Mouse (Mus musculus): ENCODE measurements around the gene Gm49336. TPM values are rescaled to one million over a fixed set of nuclear protein-coding genes. Genes with fewer than 3 reads are reported as not detected.

Gene Gm49336
- total RNA-seq, 2 experiments from 2014 or later: 89.2 to 97.0 TPM

GRCm38 (mm10) chr14:60250366-60250765 is 941 bp downstream of the Gm49336 start:
- ATAC-seq (replicated peaks; ENCODE audit: poor library complexity): no peak

GRCm38 (mm10) chr14:60238551-60238950 is 12.8 kb downstream of the Gm49336 start:
- ATAC-seq (replicated peaks; ENCODE audit: poor library complexity): no peak

- no peak for ATAC-seq (replicated peaks; ENCODE audit: poor library complexity)
Measured at GRCm38 (mm10) chr14:60219886-60220285, 31.4 kb downstream of the Gm49336 start.

GRCm38 (mm10) chr14:60217616-60218015 is 33.7 kb downstream of the Gm49336 start:
- no peak for ATAC-seq (replicated peaks; ENCODE audit: poor library complexity)

GRCm38 (mm10) chr14:60216125-60216524 is 35.2 kb downstream of the Gm49336 start:
- no peak for ATAC-seq (replicated peaks; ENCODE audit: poor library complexity)

- no peak for ATAC-seq (replicated peaks; ENCODE audit: poor library complexity)
Measured at GRCm38 (mm10) chr14:60215000-60215399, 36.3 kb downstream of the Gm49336 start.

- ATAC-seq (replicated peaks; ENCODE audit: poor library complexity): no peak
Measured at GRCm38 (mm10) chr14:60214040-60214439, 37.3 kb downstream of the Gm49336 start.

GRCm38 (mm10) chr14:60209166-60209565 is 42.1 kb downstream of the Gm49336 start:
- ATAC-seq (replicated peaks; ENCODE audit: poor library complexity): no peak

GRCm38 (mm10) chr14:60204993-60205392 is 46.3 kb downstream of the Gm49336 start:
- ATAC-seq (replicated peaks; ENCODE audit: poor library complexity): peak; percentile 55

- ATAC-seq (replicated peaks; ENCODE audit: poor library complexity): no peak
Measured at GRCm38 (mm10) chr14:60196884-60197283, 54.4 kb downstream of the Gm49336 start, which contains the start of gene Atp8a2. TSS of gene Atp8a2 (minus strand) at chr14:60197179.

- no peak for ATAC-seq (replicated peaks; ENCODE audit: poor library complexity)
Measured at GRCm38 (mm10) chr14:60195999-60196398, 55.3 kb downstream of the Gm49336 start.

- ATAC-seq (replicated peaks; ENCODE audit: poor library complexity): peak; percentile 71
Measured at GRCm38 (mm10) chr14:60194606-60195005, 56.7 kb downstream of the Gm49336 start.

GRCm38 (mm10) chr14:60189771-60190170 is 61.5 kb downstream of the Gm49336 start:
- no peak for ATAC-seq (replicated peaks; ENCODE audit: poor library complexity)

GRCm38 (mm10) chr14:60188201-60188825 is 63.0 kb downstream of the Gm49336 start:
- ATAC-seq (replicated peaks; ENCODE audit: poor library complexity): no peak

GRCm38 (mm10) chr14:60181306-60181705 is 70.0 kb downstream of the Gm49336 start:
- no peak for ATAC-seq (replicated peaks; ENCODE audit: poor library complexity)

GRCm38 (mm10) chr14:60178571-60178955 is 72.7 kb downstream of the Gm49336 start:
- no peak for ATAC-seq (replicated peaks; ENCODE audit: poor library complexity)

GRCm38 (mm10) chr14:60177614-60178570 is 73.4 kb downstream of the Gm49336 start:
- peak; percentile 59 for ATAC-seq (replicated peaks; ENCODE audit: poor library complexity)

- peak; percentile 35 for ATAC-seq (replicated peaks; ENCODE audit: poor library complexity)
Measured at GRCm38 (mm10) chr14:60176891-60177613, 74.3 kb downstream of the Gm49336 start.

GRCm38 (mm10) chr14:60176469-60176890 is 74.8 kb downstream of the Gm49336 start:
- peak; percentile 79 for ATAC-seq (replicated peaks; ENCODE audit: poor library complexity)

GRCm38 (mm10) chr14:60172286-60173055 is 78.8 kb downstream of the Gm49336 start:
- no peak for ATAC-seq (replicated peaks; ENCODE audit: poor library complexity)
